Mouse (Mus musculus) forebrain, embryonic 12.5 days (tissue): ENCODE measurements around the gene Poc1b. TPM values are rescaled to one million over a fixed set of nuclear protein-coding genes. Genes with fewer than 3 reads are reported as not detected.

Experiments
- ATAC-seq: fragments of 200-750 bp; cut with Nextera tagmentation; 2 replicates; pipeline ENCODE4 v1.8.0; 2017; ENCODE audit warnings: moderate TSS enrichment; ENCODE audit not compliant: low FRiP score
- H3K27ac ChIP-seq: fragments of 300-500 bp; sonication (generic); 2 replicates; pipeline ENCODE4 v1.5.1; 2016; ENCODE audit warnings: mild to moderate bottlenecking
- H3K27me3 ChIP-seq: fragments of 300-500 bp; sonication (generic); 2 replicates; pipeline ENCODE4 v1.6.1; 2016; ENCODE audit warnings: mild to moderate bottlenecking
- H3K36me3 ChIP-seq: fragments of 300-500 bp; sonication (generic); replicated peaks from 2 replicates; pipeline ENCODE4 v1.6.1; 2016; ENCODE audit warnings: mild to moderate bottlenecking
- H3K4me1 ChIP-seq: fragments of 300-500 bp; sonication (generic); 2 replicates; pipeline ENCODE4 v1.6.1; 2016
- H3K4me2 ChIP-seq: fragments of 300-500 bp; sonication (generic); 2 replicates; pipeline ENCODE4 v1.6.1; 2016; ENCODE audit warnings: mild to moderate bottlenecking, moderate library complexity
- H3K4me3 ChIP-seq: fragments of 300-500 bp; sonication (generic); replicated peaks from 2 replicates; pipeline ENCODE4 v1.5.1; 2016; ENCODE audit warnings: mild to moderate bottlenecking
- H3K9ac ChIP-seq: fragments of 300-500 bp; sonication (generic); 2 replicates; pipeline ENCODE4 v1.6.1; 2016; ENCODE audit warnings: mild to moderate bottlenecking
- H3K9me3 ChIP-seq: fragments of 300-500 bp; sonication (generic); 2 replicates; pipeline ENCODE4 v1.6.1; 2016
- WGBS: fragments of 180-500 bp; shearing (Covaris S2); methylation state at CpG from one replicate; pipeline ENCODE4 v1.1.7; 2016; 5-methylcytosine and 5-hydroxymethylcytosine counted together
- polyA plus RNA-seq: library from polyadenylated mRNA; unstranded; fragments of >200 nt; fragmentation: Nextera tagmentation; extraction: Ambion mirVana; gene quantifications from 2 replicates; pipeline ENCODE4 v1.2.1, GENCODE M21; 2016

The Poc1b gene
- polyA plus RNA-seq, 1 experiment from 2014 or later, result 24.6 TPM

DNA sequence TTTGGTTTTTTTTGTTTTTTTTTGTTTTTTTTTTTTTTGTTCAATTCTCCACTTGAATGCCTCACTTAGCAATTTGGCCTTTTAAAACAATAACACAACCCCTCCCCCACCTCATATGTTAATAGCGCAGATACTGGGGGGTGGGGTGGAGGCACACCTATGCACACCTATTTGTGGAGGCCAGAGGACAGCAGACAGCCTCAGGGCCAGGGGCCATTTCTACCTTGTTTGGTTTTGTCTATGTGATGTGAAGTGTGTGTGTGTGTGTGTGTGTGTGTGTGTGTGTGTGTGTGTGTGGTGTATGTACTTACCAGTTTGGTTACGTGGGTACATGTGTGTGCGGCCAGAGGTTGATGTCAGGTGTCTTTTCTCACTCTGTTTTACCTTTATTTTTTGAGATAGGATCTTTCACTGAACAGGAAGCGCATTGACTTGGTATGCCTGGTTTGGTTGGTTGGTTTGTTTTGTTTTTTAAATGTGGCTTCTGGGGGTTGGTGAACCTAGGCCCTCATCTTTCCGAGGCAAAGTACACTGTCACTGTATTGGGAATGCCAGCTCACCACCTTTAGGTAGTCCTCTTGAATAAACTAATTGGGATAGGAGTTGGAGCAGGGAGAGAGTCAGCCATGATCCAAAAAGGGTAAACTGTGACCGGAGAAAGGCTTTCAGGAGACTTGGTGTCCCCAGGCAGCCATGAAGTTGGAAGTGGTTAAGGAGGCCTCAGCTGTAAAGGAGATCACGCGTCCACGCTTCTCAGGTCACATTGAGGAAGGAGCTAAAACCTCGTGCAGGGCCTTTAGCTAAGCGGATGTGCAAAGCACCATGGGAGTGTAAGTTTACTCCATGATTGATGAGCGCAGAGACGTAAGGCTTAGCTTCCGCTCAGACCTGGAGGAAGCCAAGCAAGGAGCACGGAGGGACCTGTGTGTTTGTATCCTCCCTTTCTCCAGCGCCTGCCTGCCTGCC, 10.1 kb downstream of the Poc1b start:
- no peak for ATAC-seq
- H3K4me2 ChIP-seq, result no peak overlapping the region
- 92% methylated on average over 16 of the region's 16 CpGs for WGBS

DNA sequence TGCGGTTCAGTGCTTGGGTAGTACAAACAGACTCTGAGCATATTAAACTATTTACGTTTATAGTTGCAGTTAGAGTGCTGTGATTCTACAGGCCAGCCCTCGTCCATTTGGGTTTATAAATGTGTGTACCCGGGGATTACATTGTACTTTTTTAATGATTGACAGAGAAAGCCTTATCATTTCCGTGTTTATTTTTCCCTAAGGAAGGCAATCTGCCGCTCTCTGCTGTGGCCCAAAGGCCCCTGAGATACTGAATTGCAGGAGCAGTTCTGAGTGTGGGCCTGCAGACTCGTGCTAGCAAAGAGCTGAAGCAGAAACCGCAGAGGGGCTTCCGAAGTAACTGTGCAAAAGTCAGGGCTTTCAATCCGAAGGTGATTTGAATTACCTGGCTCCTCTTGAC, 11.0 kb downstream of the Poc1b start:
- Histone ChIP-seq H3K36me3 (0 out of 2 replicates have a peak, but pooled peaks cover 2% of the 10 kb centered on the region), H3K27ac (no peak overlapping the region), H3K4me3 (no peak overlapping the region), H3K4me2 (no peak overlapping the region), H3K4me1 (peaks cover 11% of the 10 kb centered on the region; the same call in 1 of the 2 replicates), H3K9ac (no peak overlapping the region), H3K9me3 (no peaks in the 10 kb centered on the region), H3K27me3 (no peaks in the 10 kb centered on the region)
- no peak for ATAC-seq
- 89% methylated on average over 10 of the region's 10 CpGs for WGBS

More for the DNA sequence above, 10.1 kb downstream of the Poc1b start:
- Histone ChIP-seq H3K4me1 (peaks cover 11% of the 10 kb centered on the region), H3K9me3 (no peaks in the 10 kb centered on the region), H3K4me3 (no peak overlapping the region), H3K36me3 (0 out of 2 replicates have a peak, but pooled peaks cover 2% of the 10 kb centered on the region), H3K27me3 (no peaks in the 10 kb centered on the region), H3K9ac (no peak overlapping the region), H3K27ac (no peak overlapping the region)

DNA sequence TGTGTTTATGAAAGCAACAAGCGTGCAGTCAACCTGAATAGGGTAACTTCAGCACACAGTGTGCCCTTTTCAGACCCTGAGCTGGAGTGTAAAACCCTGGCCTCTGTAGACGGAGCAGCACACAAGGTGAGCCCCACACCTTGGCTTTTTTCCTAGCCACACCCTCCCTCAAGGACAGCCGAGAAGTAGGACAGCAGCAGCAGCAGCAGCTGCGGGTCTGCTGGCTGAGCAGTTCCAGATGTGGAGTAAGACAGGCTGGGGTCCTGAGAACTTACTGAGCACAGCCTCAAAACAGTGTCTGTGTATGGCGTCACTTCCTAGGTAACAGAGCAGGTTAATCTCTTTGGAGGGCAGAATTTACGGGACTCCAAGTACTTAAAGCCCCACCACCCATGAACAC, 11.9 kb downstream of the Poc1b start:
- Histone ChIP-seq H3K27me3 (no peaks in the 10 kb centered on the region), H3K9ac (no peak overlapping the region), H3K27ac (no peak overlapping the region), H3K36me3 (0 out of 2 replicates have a peak, but pooled peaks cover 2% of the 10 kb centered on the region), H3K4me2 (no peak overlapping the region), H3K9me3 (no peaks in the 10 kb centered on the region), H3K4me3 (no peak overlapping the region), H3K4me1 (0 out of 2 replicates have a peak, but pooled peaks cover 7% of the 10 kb centered on the region)
- 77% methylated on average over 6 of the region's 6 CpGs for WGBS
- no peak for ATAC-seq

DNA sequence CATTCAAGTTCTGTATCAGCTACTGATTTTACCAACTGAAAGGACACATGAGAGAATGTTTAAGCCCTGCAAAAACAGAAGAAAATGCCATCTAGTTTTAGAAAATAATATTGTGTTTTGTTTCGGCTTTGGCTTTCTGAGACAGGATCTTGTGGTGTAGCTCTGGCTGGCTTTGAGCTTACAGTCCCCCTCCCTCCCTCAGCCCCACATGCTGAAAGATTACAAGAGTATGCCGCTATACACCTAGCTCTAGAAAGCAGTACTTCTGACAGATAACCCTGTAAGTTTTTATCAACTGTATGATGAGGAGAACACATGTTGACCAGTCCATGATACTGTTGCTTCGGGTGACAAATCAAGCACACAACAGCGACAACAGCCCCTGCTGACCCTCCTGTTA, 12.6 kb downstream of the Poc1b start:
- no peaks in the 10 kb centered on the region for H3K9me3 ChIP-seq
- H3K4me1 ChIP-seq, result 0 out of 2 replicates have a peak, but pooled peaks cover 7% of the 10 kb centered on the region
- ATAC-seq, result no peak
- 0 out of 2 replicates have a peak, but pooled peaks cover 2% of the 10 kb centered on the region for H3K36me3 ChIP-seq
- H3K4me3 ChIP-seq, result no peak overlapping the region
- H3K4me2 ChIP-seq, result no peak overlapping the region
- WGBS, result 93% methylated on average over 4 of the region's 4 CpGs
- no peaks in the 10 kb centered on the region for H3K27me3 ChIP-seq
- H3K27ac ChIP-seq, result no peak overlapping the region
- H3K9ac ChIP-seq, result no peak overlapping the region

DNA sequence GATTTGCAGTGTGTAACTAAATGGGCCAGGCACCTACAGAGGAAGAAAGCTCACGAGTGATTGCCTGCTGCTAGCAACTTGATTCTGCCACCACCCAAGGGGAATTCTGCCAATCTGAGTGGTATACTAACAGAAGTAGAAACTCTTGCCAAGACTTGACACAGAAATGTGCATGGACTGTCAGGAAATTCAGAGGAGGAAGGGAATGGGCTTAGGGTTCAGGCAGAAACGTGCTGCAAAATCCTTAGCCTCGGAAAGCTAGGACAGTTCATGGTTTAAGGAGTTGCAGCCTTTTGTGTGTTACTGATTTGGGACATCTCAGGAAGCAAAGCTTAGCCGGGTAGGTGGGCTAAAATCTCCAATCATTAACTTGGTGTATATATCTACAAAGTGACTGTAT, 19.4 kb downstream of the Poc1b start, which contains the start of gene Phxr2:
Gene Phxr2 (minus strand): TSS at position 101 of the 400 bp plus-strand sequence.
- ATAC-seq, result no peak
- no peak within 1 kb of the TSS for H3K4me3 ChIP-seq
- peaks cover 23% of the 10 kb centered on the region for H3K36me3 ChIP-seq
- no peak within 1 kb of the TSS for H3K27ac ChIP-seq
- peaks cover 10% of the 10 kb centered on the region; the same call in 1 of the 2 replicates for H3K4me1 ChIP-seq
- 92% methylated on average over 4 of the region's 4 CpGs for WGBS
- H3K9me3 ChIP-seq, result no peaks in the 10 kb centered on the region
- no peak within 1 kb of the TSS for H3K9ac ChIP-seq
- no peak within 1 kb of the TSS for H3K4me2 ChIP-seq
- H3K27me3 ChIP-seq, result no peaks in the 10 kb centered on the region

DNA sequence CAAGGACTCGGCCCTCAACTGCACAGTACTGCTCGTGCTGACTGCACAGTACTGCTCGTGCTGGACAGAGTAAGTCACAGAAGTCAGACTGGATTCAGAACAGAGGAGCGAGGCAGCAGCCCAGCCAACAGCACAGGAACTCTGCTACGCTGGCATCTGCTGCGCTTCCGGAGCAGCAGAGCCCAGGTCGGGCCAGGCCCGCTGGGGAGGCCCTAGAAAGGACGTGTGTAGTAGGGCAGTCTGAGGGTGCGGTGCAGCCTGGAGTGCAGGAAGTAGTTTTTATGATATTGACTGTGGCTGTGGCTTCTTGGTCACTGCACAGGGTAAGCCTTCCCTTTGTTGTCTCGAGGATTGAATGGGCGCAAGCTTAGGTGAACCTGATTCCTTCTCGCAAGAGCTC, 20.1 kb downstream of the Poc1b start:
- 93% methylated on average over 14 of the region's 14 CpGs for WGBS
- Histone ChIP-seq H3K9me3 (no peaks in the 10 kb centered on the region), H3K27me3 (no peaks in the 10 kb centered on the region), H3K9ac (no peak overlapping the region), H3K4me3 (no peak overlapping the region), H3K36me3 (peaks cover 25% of the 10 kb centered on the region), H3K4me2 (no peak overlapping the region), H3K27ac (no peak overlapping the region), H3K4me1 (peaks cover 10% of the 10 kb centered on the region; the same call in 1 of the 2 replicates)
- ATAC-seq, result no peak

DNA sequence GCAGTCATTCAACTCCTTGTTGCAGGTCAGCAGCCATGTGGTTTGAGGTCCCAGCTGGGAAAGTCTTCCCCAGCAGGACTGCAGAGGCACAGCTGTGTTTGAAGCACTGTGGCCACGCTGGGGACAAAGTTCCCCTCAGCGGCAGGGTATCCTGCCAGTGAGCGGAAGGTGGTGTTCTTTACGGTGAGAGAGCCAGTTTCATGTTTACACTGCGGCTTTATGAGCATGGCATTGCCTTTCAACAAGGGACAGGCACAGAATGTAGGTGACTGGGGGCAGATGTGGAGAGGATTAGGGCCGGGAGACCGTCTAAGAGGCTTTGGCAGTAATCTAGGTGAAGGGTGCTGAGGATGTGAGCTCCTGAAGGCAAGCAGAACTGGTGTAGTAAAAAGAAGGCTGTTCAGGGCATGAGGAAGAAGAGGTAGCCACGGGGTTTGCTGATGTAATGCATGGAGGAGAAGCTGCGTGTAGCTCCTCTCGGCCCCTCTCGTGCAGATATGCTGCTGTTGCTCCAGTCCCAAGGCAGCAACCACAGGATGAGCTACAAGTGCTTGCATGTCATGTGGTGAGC, 20.9 kb downstream of the Poc1b start:
- Histone ChIP-seq H3K9me3 (no peaks in the 10 kb centered on the region), H3K4me1 (peaks cover 12% of the 10 kb centered on the region; the same call in 1 of the 2 replicates), H3K27ac (no peak overlapping the region), H3K27me3 (no peaks in the 10 kb centered on the region), H3K9ac (no peak overlapping the region), H3K4me3 (no peak overlapping the region), H3K4me2 (no peak overlapping the region), H3K36me3 (peaks cover 28% of the 10 kb centered on the region)
- 86% methylated on average over 11 of the region's 11 CpGs for WGBS
- no peak for ATAC-seq

DNA sequence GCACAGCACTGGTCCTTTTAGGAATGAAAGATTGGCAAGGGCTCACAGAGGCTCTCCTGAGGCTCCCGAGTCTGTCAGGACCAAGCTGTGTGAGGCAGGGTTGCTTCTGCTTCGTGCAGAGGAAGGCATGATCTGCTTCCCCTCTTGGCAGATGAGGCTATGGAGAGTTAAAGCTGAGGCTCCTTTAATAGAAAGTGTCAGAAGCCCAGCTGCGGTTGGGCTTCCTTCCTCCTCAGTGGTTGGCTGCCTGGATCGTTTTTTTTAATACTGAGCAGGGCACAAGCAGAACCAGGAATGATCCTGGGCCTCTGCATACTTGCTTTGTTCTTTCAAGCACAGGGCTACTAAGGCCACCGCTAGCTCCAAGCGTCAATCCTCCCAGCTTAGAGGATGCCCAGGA, 23.8 kb downstream of the Poc1b start:
- Histone ChIP-seq H3K4me1 (peaks cover 12% of the 10 kb centered on the region; the same call in 1 of the 2 replicates), H3K27me3 (no peaks in the 10 kb centered on the region), H3K9me3 (no peaks in the 10 kb centered on the region), H3K4me3 (no peak overlapping the region), H3K4me2 (no peak overlapping the region), H3K27ac (no peak overlapping the region), H3K9ac (no peak overlapping the region), H3K36me3 (peaks cover 35% of the 10 kb centered on the region)
- no peak for ATAC-seq
- 48% methylated on average over 6 of the region's 6 CpGs for WGBS

DNA sequence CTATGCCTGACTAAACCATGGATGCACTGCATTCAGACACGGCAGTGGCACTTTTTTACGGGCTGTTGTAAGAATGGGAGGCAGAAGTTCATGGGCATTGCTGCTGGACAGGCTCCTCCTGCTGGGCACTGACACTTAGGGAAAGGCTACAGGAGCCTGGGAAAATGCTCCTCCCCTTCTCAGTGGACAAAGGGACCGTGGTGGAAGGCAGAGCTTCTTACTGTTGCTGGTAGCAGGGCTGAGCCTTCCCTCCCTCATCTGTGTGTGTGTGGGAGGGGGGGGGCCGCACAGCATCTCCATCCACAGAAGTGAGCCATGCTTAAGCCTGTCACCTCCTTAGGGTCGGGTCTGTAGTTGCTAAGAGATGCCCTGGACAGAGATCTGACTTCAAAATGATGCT, 24.5 kb downstream of the Poc1b start:
- Histone ChIP-seq H3K27ac (no peak overlapping the region), H3K36me3 (peaks cover 35% of the 10 kb centered on the region), H3K4me3 (no peak overlapping the region), H3K9ac (no peak overlapping the region), H3K27me3 (no peaks in the 10 kb centered on the region), H3K4me2 (no peak overlapping the region), H3K4me1 (peaks cover 12% of the 10 kb centered on the region; the same call in 1 of the 2 replicates), H3K9me3 (no peaks in the 10 kb centered on the region)
- 58% methylated on average over 5 of the region's 5 CpGs for WGBS
- no peak for ATAC-seq

DNA sequence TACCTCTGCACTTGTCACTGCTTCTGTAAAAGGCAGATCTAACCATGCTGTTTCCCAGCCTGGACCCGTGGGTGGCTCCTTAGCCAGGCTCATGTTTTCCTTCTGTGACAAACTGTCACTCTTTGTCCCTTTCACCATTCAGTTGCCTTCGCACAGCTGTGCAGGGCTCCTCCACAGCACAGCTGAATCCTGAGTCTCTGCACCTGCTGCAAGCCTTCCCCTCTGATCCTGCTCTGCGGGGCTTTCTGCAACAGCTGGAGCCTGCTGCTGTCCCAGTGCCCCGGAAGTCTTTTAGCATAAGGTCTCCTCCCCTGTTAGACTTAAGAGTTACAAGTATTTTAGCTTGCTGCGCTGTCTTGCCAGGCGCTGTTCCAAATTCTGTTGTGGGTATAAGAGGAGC, 25.4 kb downstream of the Poc1b start:
- Histone ChIP-seq H3K9me3 (no peaks in the 10 kb centered on the region), H3K36me3 (peaks cover 29% of the 10 kb centered on the region), H3K27ac (no peak overlapping the region), H3K4me1 (peaks cover 12% of the 10 kb centered on the region; the same call in 1 of the 2 replicates), H3K9ac (no peak overlapping the region), H3K4me3 (no peak overlapping the region), H3K4me2 (no peak overlapping the region), H3K27me3 (no peaks in the 10 kb centered on the region)
- 0 out of 2 replicates have a peak, but pooled peaks have one; percentile 27 for ATAC-seq
- WGBS, result 79% methylated on average over 6 of the region's 6 CpGs

DNA sequence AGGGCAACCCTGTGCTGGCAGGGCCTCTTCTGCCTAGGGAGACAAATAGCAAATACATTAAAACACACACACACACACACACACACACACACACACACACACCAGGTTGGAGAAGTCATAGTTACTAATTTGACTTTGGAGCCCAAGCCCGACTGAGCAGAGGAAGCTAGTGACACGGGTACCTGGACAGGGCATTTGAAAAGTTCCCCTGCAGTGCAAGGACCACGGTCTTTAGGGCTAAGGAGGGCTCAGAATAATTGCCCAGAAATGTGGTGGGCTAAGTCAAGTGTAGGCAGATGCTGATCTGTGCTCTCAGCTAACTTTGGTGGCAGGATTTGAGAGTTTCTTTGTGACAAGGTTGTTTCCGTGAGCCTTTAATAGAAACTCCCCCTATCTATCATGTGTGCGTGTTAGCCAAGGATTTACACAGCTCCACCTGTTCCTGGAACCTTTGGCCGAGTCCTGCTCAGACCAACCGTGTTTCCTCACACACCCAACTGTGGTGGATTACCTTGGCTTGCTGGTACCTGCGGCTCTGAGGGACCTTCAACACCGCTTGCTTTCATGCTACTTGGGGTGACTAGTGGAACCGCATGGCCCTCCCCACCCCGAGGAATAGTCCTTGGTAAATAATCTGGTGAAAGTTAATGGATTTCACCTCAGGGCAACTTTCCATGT, 25.9 kb downstream of the Poc1b start:
- WGBS, result 93% methylated on average over 11 of the region's 11 CpGs
- Histone ChIP-seq H3K27me3 (no peaks in the 10 kb centered on the region), H3K27ac (no peak overlapping the region), H3K4me2 (no peak overlapping the region), H3K9me3 (no peaks in the 10 kb centered on the region), H3K4me1 (peaks cover 12% of the 10 kb centered on the region; the same call in 1 of the 2 replicates), H3K9ac (no peak overlapping the region), H3K4me3 (no peak overlapping the region), H3K36me3 (peaks cover 29% of the 10 kb centered on the region)
- ATAC-seq, result no peak

DNA sequence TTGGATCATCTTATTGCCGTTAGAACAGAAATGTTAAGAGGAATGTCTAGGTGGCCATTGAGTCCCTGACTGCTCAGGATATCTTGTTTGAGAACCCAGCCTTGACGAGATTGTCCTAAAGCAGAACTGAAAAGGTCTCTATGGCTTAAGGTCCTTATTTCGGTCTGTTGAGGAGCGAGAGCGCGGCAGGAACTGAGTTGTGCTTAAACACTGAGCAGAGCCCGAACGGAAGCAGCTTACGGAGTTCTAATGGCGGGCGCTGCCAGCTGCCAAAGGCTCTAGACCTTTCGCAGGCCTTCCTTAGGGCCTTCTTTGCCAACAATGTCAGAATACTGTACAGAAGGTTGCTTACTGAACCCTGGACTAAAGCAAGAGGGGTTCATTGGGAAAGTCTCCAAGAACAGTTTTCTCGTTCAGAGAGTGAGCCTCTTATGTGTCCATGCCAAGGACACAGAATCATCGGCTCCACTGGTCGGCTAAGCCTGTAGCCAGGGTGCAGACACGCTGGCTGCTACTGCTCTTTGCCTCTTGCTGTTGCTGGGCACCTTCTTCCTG, 26.6 kb downstream of the Poc1b start:
- Histone ChIP-seq H3K4me3 (no peak overlapping the region), H3K27ac (no peak overlapping the region), H3K9me3 (no peaks in the 10 kb centered on the region), H3K4me1 (peaks cover 12% of the 10 kb centered on the region; the same call in 1 of the 2 replicates), H3K4me2 (no peak overlapping the region), H3K27me3 (no peaks in the 10 kb centered on the region), H3K9ac (no peak overlapping the region), H3K36me3 (peaks cover 29% of the 10 kb centered on the region)
- no peak for ATAC-seq
- 96% methylated on average over 16 of the region's 16 CpGs for WGBS
